ENCODE assay signal across 16 mouse cellular contexts in genomic region chr1:182527261-182527766, GRCm38 (mm10). TPM values are rescaled to one million over a fixed set of nuclear protein-coding genes. Genes with fewer than 3 reads are reported as not detected.
DNase-seq lines count a peak whose midpoint lies in the region; ATAC-seq and TF ChIP-seq lines count a peak whose summit lies in the region.
"Had no signal": no experiment of that assay in that cellular context is flagged by ENCODE, and none has a peak within 500 bp of the region (broad histone marks: within the 10 kb centered on the region; RNA-seq: fewer than 3 reads in every experiment).

No protein-coding gene starts in this region.

- peak; percentile 47 for DNase-seq in forebrain, embryonic 11.5 days (ENCODE audit: low spot score)
- DNase-seq in kidney, postnatal 25 days, result no peak
- no peak for DNase-seq in thymus, postnatal 4 days
- DNase-seq: cerebellum, postnatal 25 days; kidney, postnatal 36 days had no signal

- no peaks in the 10 kb centered on the region for H3K36me3 ChIP-seq in forebrain, embryonic 11.5 days (ENCODE audit: control insufficient read depth, insufficient read depth, low read length)
- no peaks in the 10 kb centered on the region for H3K36me3 ChIP-seq in forebrain, embryonic 15.5 days
- H3K36me3 ChIP-seq in kidney, embryonic 16.5 days (ENCODE audit: insufficient read depth, low read length), result no peaks in the 10 kb centered on the region
- H3K36me3 ChIP-seq in macrophage (ENCODE audit: inconsistent target), result no peaks in the 10 kb centered on the region
- no peaks in the 10 kb centered on the region for H3K36me3 ChIP-seq in forebrain, embryonic 16.5 days (ENCODE audit: control insufficient read depth, insufficient read depth)
- H3K36me3 ChIP-seq: G1E had no signal

- H3K27me3 ChIP-seq in forebrain, embryonic 11.5 days (ENCODE audit: control insufficient read depth, insufficient read depth, low read length), result peaks cover 3% of the 10 kb centered on the region; the same call in 1 of the 2 replicates
- no peaks in the 10 kb centered on the region for H3K27me3 ChIP-seq in forebrain, embryonic 15.5 days
- H3K27me3 ChIP-seq in kidney, embryonic 16.5 days (ENCODE audit: insufficient read depth, low read length), result peaks cover 4% of the 10 kb centered on the region; the same call in 1 of the 2 replicates
- H3K27me3 ChIP-seq in forebrain, embryonic 16.5 days (replicated peaks; ENCODE audit: control insufficient read depth, insufficient read depth, low read length), result no peaks in the 10 kb centered on the region; the same call in 1 of the 2 replicates

- ATAC-seq in forebrain, embryonic 11.5 days (replicated peaks; ENCODE audit: low FRiP score), result no peak
- ATAC-seq in forebrain, embryonic 15.5 days (replicated peaks), result no peak
- ATAC-seq in kidney, embryonic 16.5 days (ENCODE audit: low FRiP score, low TSS enrichment), result no peak
- no peak for ATAC-seq in forebrain, embryonic 16.5 days

- TF ChIP-seq CTCF in embryonic fibroblast, embryonic 13.5 days (IDR thresholded peaks at IDR 0.05; ENCODE audit: borderline replicate concordance, insufficient read depth, low read length), result no peak

- H3K9ac ChIP-seq in forebrain, embryonic 11.5 days (ENCODE audit: low read length), result no peak overlapping the region
- no peak overlapping the region for H3K9ac ChIP-seq in forebrain, embryonic 15.5 days (replicated peaks)
- H3K9ac ChIP-seq in kidney, embryonic 16.5 days (replicated peaks; ENCODE audit: low read length), result no peak overlapping the region
- no peak overlapping the region for H3K9ac ChIP-seq in forebrain, embryonic 16.5 days (replicated peaks; ENCODE audit: low read depth, low read length)
- H3K9ac ChIP-seq: liver, embryonic 14.5 days had no signal

- no peaks in the 10 kb centered on the region for H3K9me3 ChIP-seq in forebrain, embryonic 11.5 days (ENCODE audit: control insufficient read depth, low read length)
- no peaks in the 10 kb centered on the region for H3K9me3 ChIP-seq in forebrain, embryonic 15.5 days
- no peaks in the 10 kb centered on the region for H3K9me3 ChIP-seq in kidney, embryonic 16.5 days (ENCODE audit: low read length)
- no peaks in the 10 kb centered on the region for H3K9me3 ChIP-seq in forebrain, embryonic 16.5 days (ENCODE audit: control insufficient read depth, low read length)
- H3K9me3 ChIP-seq: G1E had no signal

- H3K4me2 ChIP-seq in forebrain, embryonic 11.5 days (ENCODE audit: low read depth, low read length, severe bottlenecking), result no peak overlapping the region
- H3K4me2 ChIP-seq in forebrain, embryonic 15.5 days (replicated peaks), result no peak overlapping the region
- H3K4me2 ChIP-seq in kidney, embryonic 16.5 days (replicated peaks; ENCODE audit: low read depth, low read length), result peak overlapping the region; percentile 28; the same call in 1 of the 2 replicates
- H3K4me2 ChIP-seq in forebrain, embryonic 16.5 days (ENCODE audit: low read length), result no peak overlapping the region

- H3K27ac ChIP-seq in forebrain, embryonic 11.5 days (ENCODE audit: low read depth, low read length), result no peak overlapping the region
- no peak overlapping the region for H3K27ac ChIP-seq in forebrain, embryonic 15.5 days (replicated peaks)
- H3K27ac ChIP-seq in kidney, embryonic 16.5 days (ENCODE audit: low read length), result no peak overlapping the region
- peak overlapping the region; percentile 87 for H3K27ac ChIP-seq in embryonic fibroblast, embryonic 13.5 days (ENCODE audit: insufficient read depth, low read length)
- H3K27ac ChIP-seq in macrophage, result peak overlapping the region; percentile 91
- H3K27ac ChIP-seq in forebrain, embryonic 16.5 days (ENCODE audit: low read length), result no peak overlapping the region
- H3K27ac ChIP-seq: liver, embryonic 14.5 days had no signal

- peak; percentile 25; the same call in 1 of the 2 replicates for TF ChIP-seq POLR2A in embryonic fibroblast, embryonic 13.5 days (IDR thresholded peaks at IDR 0.05; ENCODE audit: low read depth, low read length)

- peaks cover 4% of the 10 kb centered on the region; the same call in 1 of the 2 replicates for H3K4me1 ChIP-seq in forebrain, embryonic 11.5 days (replicated peaks; ENCODE audit: control insufficient read depth, insufficient read depth, low read length)
- peaks cover 9% of the 10 kb centered on the region for H3K4me1 ChIP-seq in forebrain, embryonic 15.5 days
- H3K4me1 ChIP-seq in kidney, embryonic 16.5 days (ENCODE audit: insufficient read depth, low read length), result peaks cover 18% of the 10 kb centered on the region
- peaks cover 11% of the 10 kb centered on the region for H3K4me1 ChIP-seq in embryonic fibroblast, embryonic 13.5 days (ENCODE audit: control insufficient read depth, insufficient read depth, low read length)
- peaks cover 9% of the 10 kb centered on the region for H3K4me1 ChIP-seq in forebrain, embryonic 16.5 days (replicated peaks; ENCODE audit: control insufficient read depth, insufficient read depth, low read length)

- H3K4me3 ChIP-seq in forebrain, embryonic 11.5 days (ENCODE audit: low read depth, low read length), result no peak overlapping the region
- no peak overlapping the region for H3K4me3 ChIP-seq in forebrain, embryonic 15.5 days
- H3K4me3 ChIP-seq in kidney, embryonic 16.5 days (ENCODE audit: low read length), result no peak overlapping the region
- H3K4me3 ChIP-seq in embryonic fibroblast, embryonic 13.5 days (ENCODE audit: insufficient read depth, low read length), result no peak overlapping the region
- H3K4me3 ChIP-seq in macrophage (ENCODE audit: inconsistent target), result no peak overlapping the region
- H3K4me3 ChIP-seq in forebrain, embryonic 16.5 days (replicated peaks; ENCODE audit: low read length), result no peak overlapping the region
- H3K4me3 ChIP-seq: erythroblast, embryonic 14.5 days had no signal

- WGBS in forebrain, embryonic 11.5 days, result 44% methylated on average over 13 of the region's 13 CpGs
- WGBS in forebrain, embryonic 15.5 days, result 50% methylated on average over 13 of the region's 13 CpGs
- WGBS in kidney, embryonic 16.5 days, result 36% methylated on average over 13 of the region's 13 CpGs
- WGBS in macrophage (ENCODE audit: missing documents), result 87% methylated on average over 10 of the region's 13 CpGs
- 47% methylated on average over 13 of the region's 13 CpGs for WGBS in forebrain, embryonic 16.5 days

- H3K79me2 ChIP-seq in macrophage (ENCODE audit: inconsistent target), result no peaks in the 10 kb centered on the region

RNA-seq across cellular contexts. Expression of gene Capn2, which starts 9.9 kb away (rescaled TPM):
- 90.8 and 91.6 TPM in 2 replicates for polyA plus RNA-seq in forebrain, embryonic 11.5 days (2014; fragmentation: Nextera tagmentation; extraction: Ambion mirVana)
- 70.3 and 72.9 TPM in 2 replicates for polyA plus RNA-seq in forebrain, embryonic 15.5 days (2015; fragmentation: Nextera tagmentation; extraction: Ambion mirVana)
- polyA plus RNA-seq in kidney, embryonic 16.5 days (2015; fragmentation: Nextera tagmentation; extraction: Ambion mirVana), result 136 and 142 TPM in 2 replicates
- polyA plus RNA-seq in embryonic fibroblast, embryonic 13.5 days (2011; ENCODE audit: insufficient read length, low read depth, missing spikeins), result 244 and 338 TPM in 2 replicates
- total RNA-seq in macrophage (2018; cell fraction: chromatin; rRNA removed), result 100 to 1,000 TPM in 21 of 26 experiments, 10 to 100 TPM in 5; 84.5 to 828 (median 165) TPM
- 100 to 1,000 TPM in 25 of 26 experiments, 10 to 100 TPM in 1; 96.0 to 197 (median 120) TPM for total RNA-seq in macrophage (2018; cell fraction: cytosol; rRNA removed)
- 100 to 1,000 TPM in 17 of 26 experiments, 10 to 100 TPM in 9; 65.4 to 316 (median 105) TPM for total RNA-seq in macrophage (2018; cell fraction: nucleus; rRNA removed)
- polyA plus RNA-seq in macrophage (2018), result 94.4 to 189 TPM (median 167 TPM) in 3 replicates
- 70.3 and 76.2 TPM in 2 replicates for polyA plus RNA-seq in forebrain, embryonic 16.5 days (2015; fragmentation: Nextera tagmentation; extraction: Ambion mirVana)
- polyA plus RNA-seq: G1E had no signal

RNA-seq across cellular contexts. Expression of gene Capn8, which starts 37.5 kb away (rescaled TPM):
- polyA plus RNA-seq in forebrain, embryonic 11.5 days (2014; fragmentation: Nextera tagmentation; extraction: Ambion mirVana), result 0.08 TPM in 1 of 2 replicates, not detected in the other
- polyA plus RNA-seq in forebrain, embryonic 15.5 days (2015; fragmentation: Nextera tagmentation; extraction: Ambion mirVana), result 0.06 TPM in 1 of 2 replicates, not detected in the other
- polyA plus RNA-seq in kidney, embryonic 16.5 days (2015; fragmentation: Nextera tagmentation; extraction: Ambion mirVana), result not detected in 2 replicates
- not detected in 2 replicates for polyA plus RNA-seq in embryonic fibroblast, embryonic 13.5 days (2011; ENCODE audit: insufficient read length, low read depth, missing spikeins)
- total RNA-seq in macrophage (2018; cell fraction: chromatin; rRNA removed), result not detected
- under 1 TPM in 1 of 26 experiments, not detected in 25; 0.05 TPM for total RNA-seq in macrophage (2018; cell fraction: cytosol; rRNA removed)
- total RNA-seq in macrophage (2018; cell fraction: nucleus; rRNA removed), result under 1 TPM in 1 of 26 experiments, not detected in 25; 0.24 TPM
- polyA plus RNA-seq in macrophage (2018), result not detected in 3 replicates
- 0.14 TPM in 1 of 2 replicates, not detected in the other for polyA plus RNA-seq in forebrain, embryonic 16.5 days (2015; fragmentation: Nextera tagmentation; extraction: Ambion mirVana)
- total RNA-seq: G1E; hematopoietic stem cell, adult 5-6 weeks; left cerebral cortex, adult 18-20 months; megakaryocyte progenitor cell, adult 5-6 weeks had no signal
- polyA plus RNA-seq: erythroblast, embryonic 14.5 days; G1E had no signal

Comparison
In these comparisons a context has a peak if more than half of its experiments do, and no peak if none do; other contexts are left out.
1. H3K27ac ChIP-seq: peak in embryonic fibroblast, embryonic 13.5 days (single experiment) and macrophage (single experiment); none in forebrain, embryonic 11.5 days (single experiment), forebrain, embryonic 15.5 days (single experiment), kidney, embryonic 16.5 days (single experiment) and forebrain, embryonic 16.5 days (single experiment).